ENCODE assay signal across 8 mouse cellular contexts in the genomic region with DNA sequence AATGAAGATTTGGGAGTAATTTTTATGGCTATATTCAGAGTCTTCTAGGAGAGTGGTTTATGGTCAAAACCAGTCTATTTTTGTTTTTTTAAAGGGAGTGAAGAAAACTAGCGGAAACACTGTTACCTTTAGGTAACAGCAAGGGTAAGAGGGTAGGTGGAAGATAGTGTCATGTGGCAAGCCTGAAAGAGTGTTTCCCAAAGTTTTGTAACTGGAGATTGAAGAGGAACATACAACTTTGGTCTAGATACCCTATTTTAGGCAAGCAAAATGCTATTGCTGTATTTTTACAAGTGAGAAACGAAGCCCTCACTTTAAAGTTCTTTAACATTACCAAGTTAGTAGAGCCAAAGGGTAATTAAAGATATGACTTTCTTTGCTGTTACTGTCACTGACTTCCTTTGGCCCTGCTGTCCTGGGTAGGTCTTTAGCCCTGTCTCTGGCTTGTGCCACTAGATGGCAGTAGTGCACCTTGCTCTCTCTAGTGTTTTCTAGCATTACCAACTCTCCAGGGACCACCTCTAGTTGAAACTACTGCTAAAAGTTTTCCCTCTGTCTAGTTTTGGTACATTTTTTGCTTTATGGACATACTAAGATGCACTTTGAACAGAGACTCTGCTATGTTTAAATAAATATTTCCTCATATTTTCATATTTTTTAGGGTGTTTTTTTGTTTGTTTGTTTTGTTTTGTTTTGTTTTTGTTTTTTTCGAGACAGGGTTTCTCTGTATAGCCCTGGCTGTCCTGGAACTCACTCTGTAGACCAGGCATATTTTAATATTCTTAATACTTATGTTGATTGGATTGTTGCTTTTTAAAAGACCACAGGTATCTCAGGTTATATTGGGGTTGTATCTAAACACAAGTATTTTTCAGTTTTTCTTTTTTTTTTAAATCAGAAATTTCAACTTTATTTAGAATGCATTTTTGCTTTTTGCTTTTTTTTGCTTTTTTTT.
A peak's percentile ranks its signal among the peaks of the same experiment; 100 is the strongest.
DNase-seq lines count a peak whose midpoint lies in the region; ATAC-seq and TF ChIP-seq lines count a peak whose summit lies in the region.

No protein-coding gene starts in this region.

- TF ChIP-seq CTCF in kidney, postnatal 0 days (IDR thresholded peaks at IDR 0.05; ENCODE audit: low read depth), result peak; percentile 96

- H3K4me3 ChIP-seq in embryonic facial prominence, embryonic 10.5 days, result no peak overlapping the region
- no peak overlapping the region for H3K4me3 ChIP-seq in kidney, postnatal 0 days (replicated peaks; ENCODE audit: low read depth, low read length)
- no peak overlapping the region for H3K4me3 ChIP-seq in liver, embryonic 12.5 days
- H3K4me3 ChIP-seq in stomach, embryonic 15.5 days (replicated peaks), result no peak overlapping the region

- DNase-seq in 416B (ENCODE audit: low read depth), result peak; percentile 85
- DNase-seq in adrenal gland, postnatal 14 days, result peak; percentile 90
- DNase-seq in embryonic facial prominence, embryonic 10.5 days (ENCODE audit: low spot score), result peak; percentile 81
- DNase-seq in heart, adult 8-10 months (ENCODE audit: low spot score), result peak; percentile 87
- peak; percentile 96 for DNase-seq in kidney, postnatal 0 days (ENCODE audit: low spot score)
- peak; percentile 79 for DNase-seq in neural tube, embryonic 10.5 days (ENCODE audit: extremely low spot score, low spot score)

- 0 out of 2 replicates have a peak, but pooled peaks cover 5% of the 10 kb centered on the region for H3K36me3 ChIP-seq in embryonic facial prominence, embryonic 10.5 days (replicated peaks)
- no peaks in the 10 kb centered on the region for H3K36me3 ChIP-seq in kidney, postnatal 0 days (ENCODE audit: insufficient read depth, low read length)
- peaks cover 16% of the 10 kb centered on the region for H3K36me3 ChIP-seq in liver, embryonic 12.5 days
- H3K36me3 ChIP-seq in stomach, embryonic 15.5 days, result 0 out of 2 replicates have a peak, but pooled peaks cover 4% of the 10 kb centered on the region

- H3K9me3 ChIP-seq in embryonic facial prominence, embryonic 10.5 days, result no peaks in the 10 kb centered on the region
- no peaks in the 10 kb centered on the region for H3K9me3 ChIP-seq in kidney, postnatal 0 days (replicated peaks; ENCODE audit: low read length)
- no peaks in the 10 kb centered on the region for H3K9me3 ChIP-seq in liver, embryonic 12.5 days (replicated peaks)
- no peaks in the 10 kb centered on the region for H3K9me3 ChIP-seq in stomach, embryonic 15.5 days

- H3K27ac ChIP-seq in embryonic facial prominence, embryonic 10.5 days (replicated peaks), result no peak overlapping the region
- H3K27ac ChIP-seq in kidney, postnatal 0 days, result no peak overlapping the region
- no peak overlapping the region for H3K27ac ChIP-seq in liver, embryonic 12.5 days
- no peak overlapping the region for H3K27ac ChIP-seq in stomach, embryonic 15.5 days

- WGBS in embryonic facial prominence, embryonic 10.5 days, result 58% methylated on average over 3 of the region's 3 CpGs
- WGBS in kidney, postnatal 0 days, result 46% methylated on average over 3 of the region's 3 CpGs
- 53% methylated on average over 3 of the region's 3 CpGs for WGBS in liver, embryonic 12.5 days (ENCODE audit: insufficient replicate concordance)
- WGBS in stomach, embryonic 15.5 days, result 52% methylated on average over 3 of the region's 3 CpGs

- no peak overlapping the region for H3K9ac ChIP-seq in kidney, postnatal 0 days (ENCODE audit: low read depth, low read length)
- no peak overlapping the region for H3K9ac ChIP-seq in liver, embryonic 12.5 days
- H3K9ac ChIP-seq in stomach, embryonic 15.5 days, result no peak overlapping the region

- peaks cover 8% of the 10 kb centered on the region; the same call in 1 of the 2 replicates for H3K4me1 ChIP-seq in embryonic facial prominence, embryonic 10.5 days
- H3K4me1 ChIP-seq in kidney, postnatal 0 days (replicated peaks; ENCODE audit: insufficient read depth, low read length), result no peaks in the 10 kb centered on the region
- no peaks in the 10 kb centered on the region for H3K4me1 ChIP-seq in liver, embryonic 12.5 days
- H3K4me1 ChIP-seq in stomach, embryonic 15.5 days, result no peaks in the 10 kb centered on the region

- no peaks in the 10 kb centered on the region for H3K27me3 ChIP-seq in embryonic facial prominence, embryonic 10.5 days (replicated peaks; ENCODE audit: low read depth, poor library complexity, severe bottlenecking)
- no peaks in the 10 kb centered on the region for H3K27me3 ChIP-seq in kidney, postnatal 0 days (ENCODE audit: insufficient read depth, low read length)
- H3K27me3 ChIP-seq in liver, embryonic 12.5 days (replicated peaks), result no peaks in the 10 kb centered on the region
- no peaks in the 10 kb centered on the region for H3K27me3 ChIP-seq in stomach, embryonic 15.5 days (replicated peaks)

- ATAC-seq in kidney, postnatal 0 days (replicated peaks; ENCODE audit: low FRiP score, low read depth), result peak; percentile 73
- ATAC-seq in liver, embryonic 12.5 days, result peak; percentile 74; the same call in 1 of the 2 replicates
- ATAC-seq in stomach, embryonic 15.5 days (ENCODE audit: insufficient read depth, low FRiP score, low read depth), result peak; percentile 76; the same call in 1 of the 2 replicates

- no peak overlapping the region for H3K4me2 ChIP-seq in kidney, postnatal 0 days (ENCODE audit: low read length)
- H3K4me2 ChIP-seq in liver, embryonic 12.5 days, result no peak overlapping the region
- H3K4me2 ChIP-seq in stomach, embryonic 15.5 days, result no peak overlapping the region
